1 mouse cellular context compared by ENCODE assay signal in the genomic region with DNA sequence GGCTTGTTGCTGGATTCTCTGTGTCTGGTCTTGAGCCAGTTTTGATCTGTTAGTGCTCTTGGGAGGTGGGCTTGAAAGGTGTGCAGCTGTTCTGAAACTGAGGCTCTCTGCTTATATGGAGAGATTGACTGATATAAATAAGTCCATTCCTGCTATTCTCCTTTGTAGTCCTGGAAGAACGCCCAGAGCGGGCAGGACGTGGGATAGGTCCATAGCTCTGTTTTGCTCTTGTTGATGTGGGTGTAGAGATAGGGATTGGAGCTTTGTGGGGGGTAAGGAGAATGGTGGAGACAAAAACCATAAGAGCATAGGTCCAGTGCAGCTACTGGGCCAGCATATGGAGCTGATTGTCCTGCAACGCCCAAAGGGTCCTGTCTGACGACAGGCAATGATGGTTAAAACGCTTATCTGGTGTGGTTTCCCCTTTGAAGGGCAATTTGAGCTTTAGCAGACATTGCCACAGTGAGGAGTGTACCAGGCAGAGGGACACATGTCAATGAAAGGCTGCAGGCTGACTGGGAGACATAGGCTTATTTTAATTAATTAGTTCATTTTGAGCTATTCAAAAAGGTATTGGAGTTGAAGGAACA.
A peak's percentile ranks its signal among the peaks of the same experiment; 100 is the strongest.
TF ChIP-seq lines count a peak whose summit lies in the region.

No protein-coding gene starts in this region.

TF ChIP-seq in MEL, 35 proteins besides CTCF, POLR2A, EP300 and RAD21 (continued from another document):
- TF ChIP-seq ZKSCAN1 (IDR thresholded peaks at IDR 0.05; ENCODE audit: low read depth, low read length), result no peak
- peak; percentile 63 for TF ChIP-seq MXI1 (IDR thresholded peaks at IDR 0.05; ENCODE audit: low read depth, low read length)
- TF ChIP-seq TBP (IDR thresholded peaks at IDR 0.05; ENCODE audit: low read depth, low read length), result no peak
- TF ChIP-seq ZNF384 (IDR thresholded peaks at IDR 0.05; ENCODE audit: low read depth, low read length), result no peak
- no peak for TF ChIP-seq MAZ (IDR thresholded peaks at IDR 0.05; ENCODE audit: low read depth, low read length)
- no peak for TF ChIP-seq MYC (IDR thresholded peaks at IDR 0.05; ENCODE audit: low read depth, low read length)
- no peak for TF ChIP-seq MAFK (IDR thresholded peaks at IDR 0.05; ENCODE audit: borderline replicate concordance, low read depth, low read length)
TF ChIP-seq in MEL: peak in this region for 4.
